Mouse (Mus musculus): ENCODE measurements around the gene Gdf10. TPM values are rescaled to one million over a fixed set of nuclear protein-coding genes. Genes with fewer than 3 reads are reported as not detected.

The Gdf10 gene
- polyA plus RNA-seq, 1 experiment from 2014 or later: 8.0 TPM

DNA sequence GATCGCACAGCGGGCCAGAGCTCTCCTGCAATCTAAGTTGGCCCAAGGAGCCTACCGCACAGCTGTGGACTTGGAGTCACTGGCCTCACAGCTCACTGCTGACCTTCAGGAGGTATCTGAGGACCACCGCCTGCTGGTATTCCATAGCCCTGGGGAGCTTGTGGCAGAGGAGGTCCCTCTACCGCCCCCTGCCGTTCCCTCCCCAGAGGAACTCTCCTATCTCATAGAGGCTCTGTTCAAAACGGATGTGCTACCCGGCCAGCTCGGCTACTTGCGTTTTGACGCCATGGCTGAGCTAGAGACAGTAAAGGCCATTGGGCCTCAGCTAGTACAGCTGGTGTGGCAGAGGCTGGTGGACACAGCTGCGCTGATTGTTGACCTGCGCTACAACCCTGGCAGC lies 32.7 kb downstream of the Gdf10 start:
- H3K9me3 ChIP-seq (ENCODE audit: control insufficient read depth, low read length): no peaks in the 10 kb centered on the region
- H3K4me3 ChIP-seq (replicated peaks; ENCODE audit: low read length): no peak overlapping the region
- H3K4me2 ChIP-seq (replicated peaks): no peak overlapping the region
- DNase-seq (ENCODE audit: low spot score): no peak
- no peaks in the 10 kb centered on the region for H3K36me3 ChIP-seq (replicated peaks; ENCODE audit: control insufficient read depth, insufficient read depth)
- no peak overlapping the region for H3K27ac ChIP-seq
- no peaks in the 10 kb centered on the region for H3K27me3 ChIP-seq (ENCODE audit: control insufficient read depth, insufficient read depth, low read length)
- H3K4me1 ChIP-seq (replicated peaks; ENCODE audit: control insufficient read depth, insufficient read depth, low read length): no peaks in the 10 kb centered on the region
- no peak overlapping the region for H3K9ac ChIP-seq
- no peak for ATAC-seq (ENCODE audit: low FRiP score)
- WGBS: 75% methylated on average over 13 of the region's 13 CpGs

DNA sequence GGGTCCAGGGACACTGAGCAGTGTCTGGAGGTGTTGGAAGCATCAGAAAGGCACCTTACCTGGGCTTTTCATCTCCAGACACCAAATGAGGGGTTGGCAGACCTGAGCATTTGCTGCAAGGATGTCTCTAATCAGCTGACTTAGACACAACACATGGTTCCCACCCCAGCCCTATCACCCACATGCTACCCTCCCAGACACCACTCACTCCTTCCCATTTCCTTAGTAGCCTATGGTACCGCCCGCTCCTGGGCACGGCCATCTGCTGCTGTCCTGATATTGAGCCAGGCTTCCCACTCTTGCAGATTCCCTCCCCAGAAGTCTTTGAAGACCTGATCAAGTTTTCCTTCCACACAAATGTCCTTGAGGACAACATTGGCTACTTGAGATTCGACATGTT lies 34.8 kb downstream of the Gdf10 start:
- no peak overlapping the region for H3K27ac ChIP-seq
- H3K36me3 ChIP-seq (replicated peaks; ENCODE audit: control insufficient read depth, insufficient read depth): no peaks in the 10 kb centered on the region
- no peaks in the 10 kb centered on the region for H3K4me1 ChIP-seq (replicated peaks; ENCODE audit: control insufficient read depth, insufficient read depth, low read length)
- no peak overlapping the region for H3K4me2 ChIP-seq (replicated peaks)
- no peaks in the 10 kb centered on the region for H3K9me3 ChIP-seq (ENCODE audit: control insufficient read depth, low read length)
- 90% methylated on average over 4 of the region's 4 CpGs for WGBS
- DNase-seq (ENCODE audit: low spot score): no peak
- no peak for ATAC-seq (ENCODE audit: low FRiP score)
- no peaks in the 10 kb centered on the region for H3K27me3 ChIP-seq (ENCODE audit: control insufficient read depth, insufficient read depth, low read length)
- no peak overlapping the region for H3K4me3 ChIP-seq (replicated peaks; ENCODE audit: low read length)
- no peak overlapping the region for H3K9ac ChIP-seq

DNA sequence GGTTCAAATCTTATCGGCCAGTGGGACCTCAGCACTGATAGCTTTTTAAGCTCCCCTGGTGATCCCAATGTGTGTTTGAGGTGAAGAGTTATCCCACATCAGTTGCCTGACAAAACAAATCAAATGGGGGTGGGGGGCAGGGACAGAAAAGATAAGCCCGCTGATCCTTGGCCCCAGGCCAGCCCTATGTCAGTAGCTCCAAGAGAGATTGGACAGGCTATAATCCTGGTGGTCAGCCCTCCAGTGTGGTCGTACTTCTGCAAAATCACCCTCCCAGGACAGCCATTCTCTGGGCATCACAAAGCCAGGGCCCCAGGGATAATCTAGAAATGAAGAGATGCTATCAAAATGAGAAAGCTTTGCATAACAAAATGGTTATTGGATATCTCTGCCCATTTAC lies 35.5 kb downstream of the Gdf10 start:
- H3K4me1 ChIP-seq (replicated peaks; ENCODE audit: control insufficient read depth, insufficient read depth, low read length): no peaks in the 10 kb centered on the region
- H3K36me3 ChIP-seq (replicated peaks; ENCODE audit: control insufficient read depth, insufficient read depth): no peaks in the 10 kb centered on the region
- 68% methylated on average over 3 of the region's 3 CpGs for whole genome bisulfite sequencing
- no peak overlapping the region for H3K4me2 ChIP-seq (replicated peaks)
- H3K9me3 ChIP-seq (ENCODE audit: control insufficient read depth, low read length): no peaks in the 10 kb centered on the region
- no peak overlapping the region for H3K27ac ChIP-seq
- no peak overlapping the region for H3K4me3 ChIP-seq (replicated peaks; ENCODE audit: low read length)
- no peaks in the 10 kb centered on the region for H3K27me3 ChIP-seq (ENCODE audit: control insufficient read depth, insufficient read depth, low read length)
- H3K9ac ChIP-seq: no peak overlapping the region
- DNase-seq (ENCODE audit: low spot score): no peak
- no peak for ATAC-seq (ENCODE audit: low FRiP score)

DNA sequence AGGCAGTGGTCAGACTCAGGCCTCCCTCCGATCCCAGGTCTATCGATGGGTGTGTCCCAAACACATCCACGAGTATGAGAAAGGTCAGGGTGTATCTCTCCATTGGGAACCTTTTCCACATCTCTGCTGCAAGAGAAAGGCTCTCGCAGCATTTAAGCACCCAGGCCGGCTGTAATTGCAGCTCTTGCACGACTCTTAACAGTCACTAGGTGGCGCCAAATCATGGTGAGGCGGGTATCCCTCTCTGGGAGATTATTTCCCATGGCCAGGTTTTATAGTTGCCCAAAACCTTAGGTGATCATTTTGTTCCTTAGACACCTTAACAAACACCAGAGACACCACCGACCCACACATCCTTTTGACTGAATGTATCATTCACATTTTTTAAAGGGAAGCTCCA lies 36.0 kb downstream of the Gdf10 start:
- H3K9me3 ChIP-seq (ENCODE audit: control insufficient read depth, low read length): no peaks in the 10 kb centered on the region
- ATAC-seq (ENCODE audit: low FRiP score): no peak
- peak; percentile 68 for DNase-seq (ENCODE audit: low spot score)
- H3K4me2 ChIP-seq (replicated peaks): no peak overlapping the region
- no peaks in the 10 kb centered on the region for H3K4me1 ChIP-seq (replicated peaks; ENCODE audit: control insufficient read depth, insufficient read depth, low read length)
- H3K36me3 ChIP-seq (replicated peaks; ENCODE audit: control insufficient read depth, insufficient read depth): no peaks in the 10 kb centered on the region
- H3K27me3 ChIP-seq (ENCODE audit: control insufficient read depth, insufficient read depth, low read length): no peaks in the 10 kb centered on the region
- no peak overlapping the region for H3K27ac ChIP-seq
- WGBS: 17% methylated on average over 9 of the region's 9 CpGs
- no peak overlapping the region for H3K9ac ChIP-seq
- H3K4me3 ChIP-seq (replicated peaks; ENCODE audit: low read length): no peak overlapping the region

DNA sequence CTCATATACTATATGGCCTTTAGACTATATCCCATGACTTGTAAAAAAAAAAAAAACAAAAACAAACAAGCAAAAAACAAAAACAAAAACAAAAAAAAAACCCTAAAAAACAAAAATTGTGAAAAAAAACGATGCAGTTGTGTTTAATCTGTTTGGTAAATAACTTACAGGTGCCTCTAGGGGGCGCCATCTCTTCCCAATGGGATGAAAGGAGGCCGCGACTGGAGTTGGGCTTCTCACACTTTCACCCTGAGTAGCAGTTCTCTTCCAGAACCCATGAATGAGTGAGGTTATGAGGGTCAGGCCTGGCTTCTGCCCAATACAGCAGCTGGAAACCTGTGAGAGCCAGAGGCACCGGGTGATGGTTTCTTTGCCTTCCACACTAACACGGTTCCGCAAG lies 42.3 kb downstream of the Gdf10 start:
- no peak overlapping the region for H3K27ac ChIP-seq
- WGBS: 68% methylated on average over 7 of the region's 7 CpGs
- DNase-seq (ENCODE audit: low spot score): no peak
- no peaks in the 10 kb centered on the region for H3K4me1 ChIP-seq (replicated peaks; ENCODE audit: control insufficient read depth, insufficient read depth, low read length)
- no peaks in the 10 kb centered on the region for H3K9me3 ChIP-seq (ENCODE audit: control insufficient read depth, low read length)
- H3K4me2 ChIP-seq (replicated peaks): no peak overlapping the region
- H3K36me3 ChIP-seq (replicated peaks; ENCODE audit: control insufficient read depth, insufficient read depth): no peaks in the 10 kb centered on the region
- ATAC-seq (ENCODE audit: low FRiP score): no peak
- H3K9ac ChIP-seq: no peak overlapping the region
- H3K27me3 ChIP-seq (ENCODE audit: control insufficient read depth, insufficient read depth, low read length): no peaks in the 10 kb centered on the region
- no peak overlapping the region for H3K4me3 ChIP-seq (replicated peaks; ENCODE audit: low read length)

DNA sequence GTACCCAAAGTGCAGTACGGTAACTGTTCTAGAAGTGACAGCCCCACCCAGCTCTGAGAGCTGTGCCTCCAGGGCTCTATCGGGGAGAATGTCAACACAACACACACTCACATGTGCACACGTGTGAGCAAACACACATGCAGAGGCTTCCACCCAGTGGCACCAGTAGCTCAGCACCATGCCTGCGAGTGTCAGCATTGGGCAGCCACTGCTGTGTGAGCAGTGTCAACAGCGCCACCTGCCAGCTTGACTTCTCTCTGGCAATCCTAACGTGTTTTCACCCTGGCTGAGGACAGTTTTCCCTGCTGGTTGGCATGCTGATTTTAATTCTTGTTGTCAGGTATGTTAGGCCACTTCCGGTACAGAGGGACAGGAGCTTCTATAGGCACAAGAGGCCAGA lies 49.3 kb downstream of the Gdf10 start:
- Histone ChIP-seq H3K27ac (no peak overlapping the region), H3K9me3 (ENCODE audit: control insufficient read depth, low read length) (no peaks in the 10 kb centered on the region), H3K4me3 (replicated peaks; ENCODE audit: low read length) (no peak overlapping the region), H3K4me2 (replicated peaks) (no peak overlapping the region), H3K27me3 (ENCODE audit: control insufficient read depth, insufficient read depth, low read length) (no peaks in the 10 kb centered on the region), H3K4me1 (replicated peaks; ENCODE audit: control insufficient read depth, insufficient read depth, low read length) (no peaks in the 10 kb centered on the region), H3K36me3 (replicated peaks; ENCODE audit: control insufficient read depth, insufficient read depth) (no peaks in the 10 kb centered on the region), H3K9ac (no peak overlapping the region)
- 54% methylated on average over 7 of the region's 7 CpGs for WGBS
- DNase-seq (ENCODE audit: low spot score): peak; percentile 26
- no peak for ATAC-seq (ENCODE audit: low FRiP score)

DNA sequence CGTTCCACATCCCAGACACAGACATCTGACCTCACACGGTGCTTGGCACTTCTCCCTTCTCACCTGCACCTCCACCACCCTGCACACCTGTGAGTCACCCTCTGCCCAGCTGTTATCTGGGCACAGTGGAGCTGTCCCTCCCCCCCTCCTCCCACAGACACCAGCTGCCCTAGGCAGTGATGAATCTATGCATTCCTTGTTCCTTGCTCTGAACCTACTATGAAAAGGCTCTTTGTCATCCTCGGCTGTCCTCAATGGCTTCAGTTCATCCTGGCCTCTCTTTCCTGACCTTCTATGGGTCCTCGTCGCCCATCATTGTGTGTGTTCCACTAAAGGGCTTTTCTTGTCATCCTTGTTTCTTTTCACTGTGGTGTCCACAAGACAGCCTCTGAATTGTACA lies 51.4 kb downstream of the Gdf10 start:
- Histone ChIP-seq H3K4me3 (replicated peaks; ENCODE audit: low read length) (no peak overlapping the region), H3K36me3 (replicated peaks; ENCODE audit: control insufficient read depth, insufficient read depth) (no peaks in the 10 kb centered on the region), H3K27me3 (ENCODE audit: control insufficient read depth, insufficient read depth, low read length) (no peaks in the 10 kb centered on the region), H3K9ac (no peak overlapping the region), H3K4me1 (replicated peaks; ENCODE audit: control insufficient read depth, insufficient read depth, low read length) (peaks cover 9% of the 10 kb centered on the region; the same call in 1 of the 2 replicates), H3K27ac (no peak overlapping the region), H3K9me3 (ENCODE audit: control insufficient read depth, low read length) (no peaks in the 10 kb centered on the region), H3K4me2 (replicated peaks) (no peak overlapping the region)
- no peak for ATAC-seq (ENCODE audit: low FRiP score)
- DNase-seq (ENCODE audit: low spot score): no peak
- WGBS: 43% methylated on average over 5 of the region's 5 CpGs

DNA sequence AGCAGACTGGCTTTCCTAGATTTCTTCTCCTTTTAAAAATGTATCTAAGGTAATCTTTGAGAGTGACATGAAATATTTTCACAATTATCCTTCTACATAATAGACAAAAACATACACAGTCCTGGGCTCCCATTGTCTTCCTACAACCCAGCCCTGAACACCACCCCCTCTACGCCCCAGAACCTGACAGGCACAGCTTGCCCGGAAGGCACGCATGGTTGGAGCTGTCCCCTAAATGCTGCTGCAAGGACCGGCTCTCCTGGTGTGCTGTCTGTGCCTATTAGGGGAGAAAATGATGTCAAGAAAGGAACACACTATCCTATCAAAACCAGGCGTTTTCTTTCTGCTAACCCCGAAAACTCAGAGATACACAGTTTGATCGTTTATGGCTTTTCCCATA lies 54.4 kb downstream of the Gdf10 start:
- 33% methylated on average over 7 of the region's 7 CpGs for WGBS
- peaks cover 9% of the 10 kb centered on the region; the same call in 1 of the 2 replicates for H3K4me1 ChIP-seq (replicated peaks; ENCODE audit: control insufficient read depth, insufficient read depth, low read length)
- no peaks in the 10 kb centered on the region for H3K9me3 ChIP-seq (ENCODE audit: control insufficient read depth, low read length)
- peak overlapping the region; percentile 74 for H3K4me2 ChIP-seq (replicated peaks)
- H3K27me3 ChIP-seq (ENCODE audit: control insufficient read depth, insufficient read depth, low read length): no peaks in the 10 kb centered on the region
- 0 out of 2 replicates have a peak overlapping the region, but pooled peaks have one; percentile 35 for H3K4me3 ChIP-seq (replicated peaks; ENCODE audit: low read length)
- no peaks in the 10 kb centered on the region for H3K36me3 ChIP-seq (replicated peaks; ENCODE audit: control insufficient read depth, insufficient read depth)
- no peak for DNase-seq (ENCODE audit: low spot score)
- H3K9ac ChIP-seq: peak overlapping the region; percentile 35; the same call in 1 of the 2 replicates
- ATAC-seq (ENCODE audit: low FRiP score): no peak
- H3K27ac ChIP-seq: no peak overlapping the region

DNA sequence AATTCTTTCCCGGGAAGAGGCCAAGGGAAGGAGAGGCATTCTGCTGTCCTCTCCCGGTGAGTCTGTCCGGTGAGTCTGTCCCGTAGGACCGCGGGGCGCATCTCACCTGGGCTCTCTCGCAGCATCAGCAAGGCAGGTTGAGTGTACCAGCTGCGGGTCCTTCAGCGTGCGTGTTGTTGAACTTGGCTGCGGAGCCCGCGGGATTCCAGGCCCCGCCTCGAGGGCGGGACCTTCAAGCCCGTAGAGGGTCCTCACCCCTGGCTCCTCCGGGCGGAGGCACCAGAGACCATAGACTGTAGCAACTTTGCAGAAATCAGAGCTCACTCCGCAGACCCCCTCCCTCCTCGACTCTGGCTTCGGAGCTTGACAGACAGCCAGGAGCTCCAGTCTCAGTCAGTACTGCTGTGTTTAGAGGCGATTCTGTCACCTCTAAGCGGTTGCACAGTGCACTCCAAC lies 55.2 kb downstream of the Gdf10 start, which contains the start of gene Zfp488:
Gene Zfp488 (minus strand): TSS at position 161 of the 456 bp plus-strand sequence.
- peak within 1 kb of the TSS; percentile 74 for H3K4me2 ChIP-seq (replicated peaks)
- peak within 1 kb of the TSS; percentile 35 for H3K9ac ChIP-seq
- H3K9me3 ChIP-seq (ENCODE audit: control insufficient read depth, low read length): no peaks in the 10 kb centered on the region
- WGBS: 3% methylated on average over 25 of the region's 25 CpGs
- peak; percentile 66; the same call in 1 of the 2 replicates for ATAC-seq (ENCODE audit: low FRiP score)
- H3K27ac ChIP-seq: no peak within 1 kb of the TSS
- H3K36me3 ChIP-seq (replicated peaks; ENCODE audit: control insufficient read depth, insufficient read depth): no peaks in the 10 kb centered on the region
- H3K4me3 ChIP-seq (replicated peaks; ENCODE audit: low read length): peak within 1 kb of the TSS; percentile 35
- H3K4me1 ChIP-seq (replicated peaks; ENCODE audit: control insufficient read depth, insufficient read depth, low read length): peaks cover 9% of the 10 kb centered on the region; the same call in 1 of the 2 replicates
- no peaks in the 10 kb centered on the region for H3K27me3 ChIP-seq (ENCODE audit: control insufficient read depth, insufficient read depth, low read length)
- DNase-seq (ENCODE audit: low spot score): peak; percentile 33
